In genomic region chr10:108286658-108287437, GRCm38 (mm10) we compare ENCODE assay signal across 18 mouse cellular contexts. TPM values are rescaled to one million over a fixed set of nuclear protein-coding genes. Genes with fewer than 3 reads are reported as not detected.
"Had no signal": no experiment of that assay in that cellular context is flagged by ENCODE, and none has a peak within 500 bp of the region (broad histone marks: within the 10 kb centered on the region; RNA-seq: fewer than 3 reads in every experiment).

No protein-coding gene starts in this region.

- DNase-seq: kidney, adult 18-20 months; kidney, adult 9 months; kidney, postnatal 14 days; kidney, postnatal 4 days; layer of hippocampus, adult 9-11 months; liver, postnatal 0 days; lung, embryonic 14.5 days; midbrain, embryonic 14.5 days; thymus, adult 18-20 months; thymus, postnatal 36 days had no signal

- H3K9me3 ChIP-seq: limb, embryonic 12.5 days; limb, embryonic 15.5 days had no signal

- H3K27ac ChIP-seq: layer of hippocampus, adult 2 months; limb, embryonic 12.5 days; limb, embryonic 15.5 days; liver, embryonic 14.5 days; macrophage had no signal

- H3K36me3 ChIP-seq: limb, embryonic 12.5 days; limb, embryonic 15.5 days had no signal

- H3K4me3 ChIP-seq: layer of hippocampus, adult 2 months; limb, embryonic 12.5 days; limb, embryonic 15.5 days had no signal

- H3K4me1 ChIP-seq: limb, embryonic 12.5 days; limb, embryonic 15.5 days had no signal

- H3K4me2 ChIP-seq: limb, embryonic 12.5 days; limb, embryonic 15.5 days; liver, embryonic 11.5 days; lung, embryonic 14.5 days had no signal

- ATAC-seq: liver, postnatal 0 days; lung, postnatal 0 days had no signal

- H3K27me3 ChIP-seq: limb, embryonic 12.5 days; limb, embryonic 15.5 days had no signal

- H3K9ac ChIP-seq: limb, embryonic 12.5 days; limb, embryonic 15.5 days; liver, embryonic 14.5 days; liver, postnatal 0 days; lung, embryonic 14.5 days had no signal

RNA-seq across cellular contexts. Expression of gene Pawr, which starts 45.1 kb away (rescaled TPM):
- total RNA-seq: neutrophil, adult 5-6 weeks had no signal
- polyA plus RNA-seq: macrophage had no signal
